Mouse (Mus musculus): ENCODE data around the gene Gpr63.

- TF ChIP-seq CTCF (IDR thresholded peaks at IDR 0.05; ENCODE audit: insufficient read depth, low read length), result no peak
- TF ChIP-seq POLR2A (IDR thresholded peaks at IDR 0.05; ENCODE audit: borderline replicate concordance, extremely low read depth, low read depth, low read length), result no peak
These were observed 1.0 kb downstream of the Gpr63 start for GRCm38 (mm10) chr4:24967251-24967650.

Data from lung, adult 2 months (tissue).